Mouse (Mus musculus): ENCODE measurements around the gene Cdk2ap2.

Gene Cdk2ap2

GRCm38 (mm10) chr19:4117006-4117405, 20.0 kb downstream of the Cdk2ap2 start:
- 98% methylated on average over 7 of the region's 7 CpGs for WGBS

GRCm38 (mm10) chr19:4118350-4118749, 21.4 kb downstream of the Cdk2ap2 start:
- WGBS = 58% methylated on average over 2 of the region's 2 CpGs

GRCm38 (mm10) chr19:4119716-4120487, 22.9 kb downstream of the Cdk2ap2 start:
- 92% methylated on average over 6 of the region's 6 CpGs for WGBS

- 85% methylated on average over 2 of the region's 2 CpGs for WGBS
Measured at GRCm38 (mm10) chr19:4120496-4120895, 23.5 kb downstream of the Cdk2ap2 start.

GRCm38 (mm10) chr19:4121097-4121805, 24.3 kb downstream of the Cdk2ap2 start:
- WGBS = 2% methylated on average over 38 of the region's 38 CpGs

- WGBS = 60% methylated on average over 6 of the region's 6 CpGs
Measured at GRCm38 (mm10) chr19:4121896-4122295, 24.9 kb downstream of the Cdk2ap2 start.

- 67% methylated on average over 7 of the region's 7 CpGs for WGBS
Measured at GRCm38 (mm10) chr19:4122411-4123370, 25.7 kb downstream of the Cdk2ap2 start.

GRCm38 (mm10) chr19:4124432-4124831, 27.4 kb downstream of the Cdk2ap2 start:
- 85% methylated on average over 4 of the region's 4 CpGs for WGBS

GRCm38 (mm10) chr19:4125268-4125667, 28.3 kb downstream of the Cdk2ap2 start:
- WGBS = 4% methylated on average over 4 of the region's 4 CpGs

GRCm38 (mm10) chr19:4125741-4126696, 29.0 kb downstream of the Cdk2ap2 start, which contains the start of gene Aip:
Gene Aip, minus strand, starts transcription at chr19:4125858.
- under 1% methylated on average over 63 of the region's 64 CpGs for WGBS

GRCm38 (mm10) chr19:4126759-4127495, 29.9 kb downstream of the Cdk2ap2 start:
- 63% methylated on average over 7 of the region's 7 CpGs for WGBS

GRCm38 (mm10) chr19:4129462-4129861, 32.5 kb downstream of the Cdk2ap2 start:
- WGBS = 88% methylated on average over 7 of the region's 7 CpGs

GRCm38 (mm10) chr19:4130106-4130505, 33.1 kb downstream of the Cdk2ap2 start:
- 86% methylated on average over 4 of the region's 4 CpGs for WGBS

- 90% methylated on average over 5 of the region's 5 CpGs for WGBS
Measured at GRCm38 (mm10) chr19:4131075-4131474, 34.1 kb downstream of the Cdk2ap2 start.

GRCm38 (mm10) chr19:4131768-4132167, 34.8 kb downstream of the Cdk2ap2 start:
- 78% methylated on average over 2 of the region's 2 CpGs for WGBS

- 79% methylated on average over 4 of the region's 4 CpGs for WGBS
Measured at GRCm38 (mm10) chr19:4134354-4134753, 37.4 kb downstream of the Cdk2ap2 start.

- 85% methylated on average over 6 of the region's 6 CpGs for WGBS
Measured at GRCm38 (mm10) chr19:4135229-4135962, 38.4 kb downstream of the Cdk2ap2 start.

- WGBS = 37% methylated on average over 8 of the region's 8 CpGs
Measured at GRCm38 (mm10) chr19:4135963-4136345, 39.0 kb downstream of the Cdk2ap2 start.

GRCm38 (mm10) chr19:4136463-4136862, 39.5 kb downstream of the Cdk2ap2 start:
- 87% methylated on average over 5 of the region's 5 CpGs for WGBS
